Mouse (Mus musculus) myocyte (in vitro differentiated cells): Measurements from ENCODE around the gene Rfx3. TPM values are rescaled to one million over a fixed set of nuclear protein-coding genes. Genes with fewer than 3 reads are reported as not detected.

Experiments used
- H3K27me3 ChIP-seq: one replicate; pipeline ENCODE4 v1.6.1; 2011; ENCODE audit not compliant: control insufficient read depth, insufficient read depth, insufficient read length
- H3K36me3 ChIP-seq: one replicate; pipeline ENCODE4 v1.6.1; 2011; ENCODE audit not compliant: control insufficient read depth, insufficient read depth
- H3K4me2 ChIP-seq: one replicate; pipeline ENCODE4 v1.6.1; 2011; ENCODE audit warnings: low read depth, control low read depth
- H3K4me3 ChIP-seq: one replicate; pipeline ENCODE4 v1.5.1; 2011; ENCODE audit warnings: mild to moderate bottlenecking, control low read depth, moderate library complexity
- H3K79me2 ChIP-seq: one replicate; pipeline ENCODE4 v1.6.1; 2011; ENCODE audit not compliant: control insufficient read depth, insufficient read depth
- H3ac ChIP-seq: one replicate; pipeline ENCODE4 v1.6.1; 2011; ENCODE audit not compliant: control insufficient read depth, insufficient read length
- CEBPB ChIP-seq: IDR thresholded peaks from 2 replicates; pipeline ENCODE4 v1.6.1; 2011; ENCODE audit warnings: mild to moderate bottlenecking, moderate library complexity; ENCODE audit not compliant: poor library complexity, insufficient read depth, severe bottlenecking
- E2F4 ChIP-seq: IDR thresholded peaks from one replicate; pipeline ENCODE4 v1.6.1; 2011; ENCODE audit warnings: mild to moderate bottlenecking, control low read depth, moderate library complexity; ENCODE audit not compliant: insufficient read depth
- MAX ChIP-seq: IDR thresholded peaks from one replicate; pipeline ENCODE4 v1.6.1; 2011; ENCODE audit warnings: low read depth, mild to moderate bottlenecking, control low read depth
- MYOD1 ChIP-seq, 3 experiments: IDR thresholded peaks; one replicate each; pipeline ENCODE4 v1.6.1; 2011; ENCODE audit warnings: control low read depth in 2 of 3, low read depth in 2 of 3, mild to moderate bottlenecking in 2 of 3, moderate library complexity in 1 of 3; ENCODE audit not compliant: insufficient read length in 2 of 3, control insufficient read depth in 1 of 3
- MYOG ChIP-seq, 3 experiments: IDR thresholded peaks; one replicate each; pipeline ENCODE4 v1.6.1; 2011; ENCODE audit warnings: control low read depth in 2 of 3, low read depth in 2 of 3, mild to moderate bottlenecking in 2 of 3; ENCODE audit not compliant: insufficient read length in 2 of 3, control insufficient read depth in 1 of 3, insufficient read depth in 1 of 3
- POLR2A ChIP-seq: IDR thresholded peaks from one replicate; pipeline ENCODE4 v1.6.1; 2011; ENCODE audit warnings: low read depth, mild to moderate bottlenecking, control low read depth, moderate library complexity; ENCODE audit not compliant: insufficient read length
- POLR2AphosphoS2 ChIP-seq: IDR thresholded peaks from one replicate; pipeline ENCODE4 v1.6.1; 2011; ENCODE audit warnings: low read depth, control low read depth; ENCODE audit not compliant: insufficient read length
- REST ChIP-seq: IDR thresholded peaks from one replicate; pipeline ENCODE4 v1.6.1; 2011; ENCODE audit warnings: mild to moderate bottlenecking, control low read depth, moderate library complexity; ENCODE audit not compliant: insufficient read depth, insufficient read length
- SRF ChIP-seq: IDR thresholded peaks from one replicate; pipeline ENCODE4 v1.6.1; 2011; ENCODE audit warnings: low read depth; ENCODE audit not compliant: control insufficient read depth, insufficient read length
- TCF12 ChIP-seq: IDR thresholded peaks from one replicate; pipeline ENCODE4 v1.6.1; 2011; ENCODE audit warnings: mild to moderate bottlenecking, control low read depth; ENCODE audit not compliant: poor library complexity, insufficient read depth, severe bottlenecking
- TCF3 ChIP-seq: IDR thresholded peaks from one replicate; pipeline ENCODE4 v1.6.1; 2011; ENCODE audit warnings: low read depth, control low read depth; ENCODE audit not compliant: insufficient read length
- USF1 ChIP-seq: IDR thresholded peaks from one replicate; pipeline ENCODE4 v1.6.1; 2011; ENCODE audit warnings: low read depth, mild to moderate bottlenecking, control low read depth, moderate library complexity
- polyA plus RNA-seq: library from polyadenylated mRNA; unstranded; fragments of >200 nt; fragmentation: generic; extraction: Trizol; gene quantifications from one replicate; pipeline ENCODE4 v1.2.1, GENCODE M21; 2012; ENCODE audit warnings: missing spikeins

Gene Rfx3
- polyA plus RNA-seq, 1 experiment = 0.94 TPM

GRCm38 (mm10) chr19:27961271-27961670, 49.7 kb downstream of the Rfx3 start:
- no peak for TF ChIP-seq TCF12
- no peak overlapping the region for H3K4me3 ChIP-seq
- H3K79me2 ChIP-seq = no peaks in the 10 kb centered on the region
- H3ac ChIP-seq = no peak overlapping the region
- H3K36me3 ChIP-seq = no peaks in the 10 kb centered on the region
- no peaks in the 10 kb centered on the region for H3K27me3 ChIP-seq
- H3K4me2 ChIP-seq = no peak overlapping the region

- TF ChIP-seq TCF3 (no peak), MYOD1 (IDR thresholded peaks at IDR 0.05; ENCODE audit: control insufficient read depth in 1 of 3, insufficient read length in 2 of 3, low read depth in 2 of 3) (no peak), POLR2AphosphoS2 (no peak), CEBPB (no peak), REST (no peak), USF1 (no peak), POLR2A (no peak), MAX (no peak), SRF (no peak), TCF12 (no peak), E2F4 (no peak), MYOG (IDR thresholded peaks at IDR 0.05; ENCODE audit: control insufficient read depth in 1 of 3, insufficient read depth in 1 of 3, insufficient read length in 2 of 3, low read depth in 2 of 3) (no peak)
- Histone ChIP-seq H3K4me3 (no peak overlapping the region), H3K4me2 (no peak overlapping the region), H3K27me3 (no peaks in the 10 kb centered on the region), H3K36me3 (no peaks in the 10 kb centered on the region), H3ac (no peak overlapping the region), H3K79me2 (no peaks in the 10 kb centered on the region)
These were observed 75.5 kb downstream of the Rfx3 start for GRCm38 (mm10) chr19:27935453-27935852.

GRCm38 (mm10) chr19:27931136-27931535, 79.8 kb downstream of the Rfx3 start:
- no peak for TF ChIP-seq REST
- no peak for TF ChIP-seq POLR2A
- no peak for TF ChIP-seq CEBPB
- TF ChIP-seq TCF3 = no peak
- no peak for TF ChIP-seq MAX
- TF ChIP-seq MYOG (IDR thresholded peaks at IDR 0.05; ENCODE audit: control insufficient read depth in 1 of 3, insufficient read depth in 1 of 3, insufficient read length in 2 of 3, low read depth in 2 of 3) = no peak
- no peak for TF ChIP-seq E2F4
- no peak for TF ChIP-seq TCF12
- no peak for TF ChIP-seq MYOD1 (IDR thresholded peaks at IDR 0.05; ENCODE audit: control insufficient read depth in 1 of 3, insufficient read length in 2 of 3, low read depth in 2 of 3)
- TF ChIP-seq USF1 = no peak
- TF ChIP-seq POLR2AphosphoS2 = no peak
- no peak for TF ChIP-seq SRF
- H3K79me2 ChIP-seq = no peaks in the 10 kb centered on the region
- no peak overlapping the region for H3K4me3 ChIP-seq
- H3ac ChIP-seq = no peak overlapping the region
- no peaks in the 10 kb centered on the region for H3K36me3 ChIP-seq
- H3K27me3 ChIP-seq = no peaks in the 10 kb centered on the region
- no peak overlapping the region for H3K4me2 ChIP-seq

GRCm38 (mm10) chr19:27926378-27926777, 84.6 kb downstream of the Rfx3 start:
- no peak for TF ChIP-seq POLR2A
- TF ChIP-seq TCF12 = no peak
- TF ChIP-seq CEBPB = no peak
- TF ChIP-seq MYOD1 (IDR thresholded peaks at IDR 0.05; ENCODE audit: control insufficient read depth in 1 of 3, insufficient read length in 2 of 3, low read depth in 2 of 3) = no peak
- TF ChIP-seq E2F4 = no peak
- TF ChIP-seq POLR2AphosphoS2 = no peak
- TF ChIP-seq SRF = no peak
- no peak for TF ChIP-seq TCF3
- no peak for TF ChIP-seq MAX
- TF ChIP-seq MYOG (IDR thresholded peaks at IDR 0.05; ENCODE audit: control insufficient read depth in 1 of 3, insufficient read depth in 1 of 3, insufficient read length in 2 of 3, low read depth in 2 of 3) = no peak
- TF ChIP-seq REST = no peak
- TF ChIP-seq USF1 = no peak
- no peaks in the 10 kb centered on the region for H3K36me3 ChIP-seq

GRCm38 (mm10) chr19:27919040-27919439, 91.9 kb downstream of the Rfx3 start:
- H3K79me2 ChIP-seq = no peaks in the 10 kb centered on the region
- no peak for TF ChIP-seq POLR2A
- no peak for TF ChIP-seq MAX
- no peak for TF ChIP-seq MYOG (IDR thresholded peaks at IDR 0.05; ENCODE audit: control insufficient read depth in 1 of 3, insufficient read depth in 1 of 3, insufficient read length in 2 of 3, low read depth in 2 of 3)
- no peak for TF ChIP-seq TCF3
- no peak for TF ChIP-seq REST
- TF ChIP-seq SRF = no peak
- no peak for TF ChIP-seq POLR2AphosphoS2
- no peak for TF ChIP-seq USF1
- H3K4me2 ChIP-seq = no peak overlapping the region
- H3K4me3 ChIP-seq = no peak overlapping the region
- no peaks in the 10 kb centered on the region for H3K36me3 ChIP-seq
- no peak overlapping the region for H3ac ChIP-seq
- H3K27me3 ChIP-seq = no peaks in the 10 kb centered on the region

More at GRCm38 (mm10) chr19:27926378-27926777, 84.6 kb downstream of the Rfx3 start:
- Histone ChIP-seq H3ac (no peak overlapping the region), H3K4me2 (no peak overlapping the region), H3K79me2 (no peaks in the 10 kb centered on the region), H3K4me3 (no peak overlapping the region), H3K27me3 (no peaks in the 10 kb centered on the region)
